Comparison of ENCODE assay signal across 9 mouse cellular contexts in genomic region chr17:42875015-42875414, GRCm38 (mm10). TPM values are rescaled to one million over a fixed set of nuclear protein-coding genes. Genes with fewer than 3 reads are reported as not detected.
A peak's percentile ranks its signal among the peaks of the same experiment; 100 is the strongest.
DNase-seq lines count a peak whose midpoint lies in the region; ATAC-seq and TF ChIP-seq lines count a peak whose summit lies in the region.
"Had no signal": no experiment of that assay in that cellular context is flagged by ENCODE, and none has a peak within 500 bp of the region (broad histone marks: within the 10 kb centered on the region; RNA-seq: fewer than 3 reads in every experiment).

No protein-coding gene starts in this region.

- no peak for ATAC-seq in kidney, postnatal 0 days (replicated peaks; ENCODE audit: low FRiP score, low read depth)
- ATAC-seq in hindbrain, postnatal 0 days, result no peak
- no peak for ATAC-seq in midbrain, postnatal 0 days (ENCODE audit: low FRiP score)
- ATAC-seq: activated CD4-positive, CD25-positive, alpha-beta regulatory T cell, adult 4 months had no signal

- TF ChIP-seq CTCF in kidney, postnatal 0 days (IDR thresholded peaks at IDR 0.05; ENCODE audit: low read depth), result no peak
- TF ChIP-seq CTCF in hindbrain, postnatal 0 days (IDR thresholded peaks at IDR 0.05; ENCODE audit: low read depth), result no peak
- no peak for TF ChIP-seq CTCF in midbrain, postnatal 0 days (IDR thresholded peaks at IDR 0.05)

- peak overlapping the region; percentile 65 for H3K4me2 ChIP-seq in kidney, postnatal 0 days (ENCODE audit: low read length)
- H3K4me2 ChIP-seq in hindbrain, postnatal 0 days (ENCODE audit: low read depth, low read length), result peak overlapping the region; percentile 81
- peak overlapping the region; percentile 74 for H3K4me2 ChIP-seq in midbrain, postnatal 0 days (ENCODE audit: low read depth, low read length, poor library complexity, severe bottlenecking)

- intact Hi-C loops in left cerebral cortex, postnatal 36 days (cut with DNase I), result loop anchor here (5.0 kb wide), 1 partner anchor 67 kb away; no protein-coding TSS in a partner anchor

- WGBS in kidney, postnatal 0 days, result 5% methylated on average over 6 of the region's 6 CpGs
- WGBS in embryonic facial prominence, embryonic 10.5 days, result 34% methylated on average over 6 of the region's 6 CpGs
- WGBS in hindbrain, postnatal 0 days, result 11% methylated on average over 6 of the region's 6 CpGs
- WGBS in midbrain, postnatal 0 days, result 7% methylated on average over 6 of the region's 6 CpGs

- H3K27ac ChIP-seq in kidney, postnatal 0 days, result peak overlapping the region; percentile 98
- peak overlapping the region; percentile 98 for H3K27ac ChIP-seq in embryonic facial prominence, embryonic 10.5 days (replicated peaks)
- no peak overlapping the region for H3K27ac ChIP-seq in hindbrain, postnatal 0 days
- no peak overlapping the region for H3K27ac ChIP-seq in midbrain, postnatal 0 days (ENCODE audit: low read depth, low read length)

- no peaks in the 10 kb centered on the region for H3K4me1 ChIP-seq in kidney, postnatal 0 days (replicated peaks; ENCODE audit: insufficient read depth, low read length)
- H3K4me1 ChIP-seq in embryonic facial prominence, embryonic 10.5 days, result peaks cover 18% of the 10 kb centered on the region
- H3K4me1 ChIP-seq in hindbrain, postnatal 0 days (ENCODE audit: insufficient read depth, low read length), result 0 out of 2 replicates have a peak, but pooled peaks cover 11% of the 10 kb centered on the region
- peaks cover 5% of the 10 kb centered on the region; the same call in 1 of the 2 replicates for H3K4me1 ChIP-seq in midbrain, postnatal 0 days (ENCODE audit: insufficient read depth, low read length)

- no peaks in the 10 kb centered on the region for H3K9me3 ChIP-seq in kidney, postnatal 0 days (replicated peaks; ENCODE audit: low read length)
- H3K9me3 ChIP-seq in embryonic facial prominence, embryonic 10.5 days, result no peaks in the 10 kb centered on the region
- H3K9me3 ChIP-seq in hindbrain, postnatal 0 days (ENCODE audit: low read length), result no peaks in the 10 kb centered on the region
- H3K9me3 ChIP-seq in midbrain, postnatal 0 days (ENCODE audit: low read length), result no peaks in the 10 kb centered on the region

- H3K27me3 ChIP-seq in kidney, postnatal 0 days (ENCODE audit: insufficient read depth, low read length), result no peaks in the 10 kb centered on the region
- no peaks in the 10 kb centered on the region; the same call in 1 of the 2 replicates for H3K27me3 ChIP-seq in embryonic facial prominence, embryonic 10.5 days (replicated peaks; ENCODE audit: low read depth, poor library complexity, severe bottlenecking)
- no peaks in the 10 kb centered on the region for H3K27me3 ChIP-seq in hindbrain, postnatal 0 days (ENCODE audit: insufficient read depth, low read length)
- no peaks in the 10 kb centered on the region for H3K27me3 ChIP-seq in midbrain, postnatal 0 days (ENCODE audit: insufficient read depth, low read length)

- peak overlapping the region; percentile 79 for H3K4me3 ChIP-seq in kidney, postnatal 0 days (replicated peaks; ENCODE audit: low read depth, low read length)
- H3K4me3 ChIP-seq in embryonic facial prominence, embryonic 10.5 days, result peak overlapping the region; percentile 86
- H3K4me3 ChIP-seq in hindbrain, postnatal 0 days (ENCODE audit: low read length), result peak overlapping the region; percentile 91
- peak overlapping the region; percentile 91 for H3K4me3 ChIP-seq in midbrain, postnatal 0 days (ENCODE audit: low read depth, low read length)

- peak overlapping the region; percentile 96; the same call in 1 of the 2 replicates for H3K9ac ChIP-seq in kidney, postnatal 0 days (ENCODE audit: low read depth, low read length)
- peak overlapping the region; percentile 95; the same call in 1 of the 2 replicates for H3K9ac ChIP-seq in hindbrain, postnatal 0 days (replicated peaks; ENCODE audit: low read length)
- H3K9ac ChIP-seq in midbrain, postnatal 0 days (replicated peaks; ENCODE audit: low read length, poor library complexity, severe bottlenecking), result 0 out of 2 replicates have a peak overlapping the region, but pooled peaks have one; percentile 9

- H3K36me3 ChIP-seq in kidney, postnatal 0 days (ENCODE audit: insufficient read depth, low read length), result no peaks in the 10 kb centered on the region
- H3K36me3 ChIP-seq in embryonic facial prominence, embryonic 10.5 days (replicated peaks), result no peaks in the 10 kb centered on the region
- H3K36me3 ChIP-seq in hindbrain, postnatal 0 days (ENCODE audit: insufficient read depth, low read length), result no peaks in the 10 kb centered on the region
- H3K36me3 ChIP-seq in midbrain, postnatal 0 days (ENCODE audit: insufficient read depth, low read length), result no peaks in the 10 kb centered on the region

- no peak for DNase-seq in kidney, postnatal 0 days (ENCODE audit: low spot score)
- DNase-seq in kidney, postnatal 25 days, result no peak
- DNase-seq in embryonic facial prominence, embryonic 10.5 days (ENCODE audit: low spot score), result no peak
- DNase-seq in hindbrain, postnatal 0 days (ENCODE audit: low spot score), result no peak
- DNase-seq in midbrain, postnatal 0 days (ENCODE audit: low spot score), result no peak
- no peak for DNase-seq in ovary, postnatal 36 days (ENCODE audit: low spot score)
- no peak for DNase-seq in spleen, adult 18-20 months
- no peak for DNase-seq in left cerebral cortex, postnatal 36 days (ENCODE audit: low spot score in 2 of 2)

RNA-seq across cellular contexts. Expression of gene Cd2ap, which starts 1.4 kb away (rescaled TPM):
- polyA plus RNA-seq in kidney, postnatal 0 days (2015; fragmentation: Nextera tagmentation; extraction: Ambion mirVana), result 37.7 and 39.2 TPM in 2 replicates
- polyA plus RNA-seq in embryonic facial prominence, embryonic 10.5 days (2016; fragmentation: Nextera tagmentation; extraction: Ambion mirVana), result 14.9 and 17.0 TPM in 2 replicates
- 10.8 and 12.3 TPM in 2 replicates for total RNA-seq in hindbrain, postnatal 0 days (2014; rRNA removed)
- polyA plus RNA-seq in hindbrain, postnatal 0 days (2015; fragmentation: Nextera tagmentation; extraction: Ambion mirVana), result 7.9 and 8.1 TPM in 2 replicates
- total RNA-seq in midbrain, postnatal 0 days (2014; rRNA removed), result 15.5 and 21.2 TPM in 2 replicates
- polyA plus RNA-seq in midbrain, postnatal 0 days (2015; fragmentation: Nextera tagmentation; extraction: Ambion mirVana), result 4.5 and 5.9 TPM in 2 replicates
- total RNA-seq in left cerebral cortex, postnatal 36 days (2021), result 10 to 100 TPM; 16.9 to 26.4 TPM

Comparison
In these comparisons a context has a peak if more than half of its experiments do, and no peak if none do; other contexts are left out.
1. H3K27ac ChIP-seq: peak in kidney, postnatal 0 days (single experiment) and embryonic facial prominence, embryonic 10.5 days (single experiment); none in hindbrain, postnatal 0 days (single experiment) and midbrain, postnatal 0 days (single experiment).
2. H3K9ac ChIP-seq: peak in every context shown above with its lines; median percentile 96 in kidney, postnatal 0 days; 95 in hindbrain, postnatal 0 days; 9 in midbrain, postnatal 0 days.
3. Peak in every context shown above with its lines, with median percentiles within 50 percentile points of each other: H3K4me2 ChIP-seq and H3K4me3 ChIP-seq.